Mouse (Mus musculus) hindbrain, embryonic 15.5 days (tissue): ENCODE data around the gene Tnfaip8l3. TPM values are rescaled to one million over a fixed set of nuclear protein-coding genes. Genes with fewer than 3 reads are reported as not detected.

Source experiments
- ATAC-seq: fragments of 200-750 bp; cut with Nextera tagmentation; 2 replicates; pipeline ENCODE4 v1.8.0; 2017; ENCODE audit warnings: low read depth, moderate number of reproducible peaks, moderate TSS enrichment; ENCODE audit not compliant: low FRiP score
- H3K27ac ChIP-seq: fragments of 300-500 bp; sonication (generic); replicated peaks from 2 replicates; pipeline ENCODE4 v1.5.1; 2015; ENCODE audit warnings: mild to moderate bottlenecking, inconsistent platforms
- H3K27me3 ChIP-seq: fragments of 300-500 bp; sonication (generic); 2 replicates; pipeline ENCODE4 v1.6.1; 2015; ENCODE audit warnings: control low read depth, inconsistent platforms
- H3K36me3 ChIP-seq: fragments of 300-500 bp; sonication (generic); 2 replicates; pipeline ENCODE4 v1.6.1; 2015; ENCODE audit warnings: control low read depth, inconsistent platforms
- H3K4me1 ChIP-seq: fragments of 300-500 bp; sonication (generic); replicated peaks from 2 replicates; pipeline ENCODE4 v1.6.1; 2015; ENCODE audit warnings: control low read depth, inconsistent platforms
- H3K4me2 ChIP-seq: fragments of 300-500 bp; sonication (generic); 2 replicates; pipeline ENCODE4 v1.6.1; 2015; ENCODE audit warnings: moderate library complexity, mild to moderate bottlenecking, inconsistent platforms
- H3K4me3 ChIP-seq: fragments of 300-500 bp; sonication (generic); 2 replicates; pipeline ENCODE4 v1.5.1; 2015; ENCODE audit warnings: mild to moderate bottlenecking, inconsistent platforms
- H3K9ac ChIP-seq: fragments of 300-500 bp; sonication (generic); 2 replicates; pipeline ENCODE4 v1.6.1; 2015; ENCODE audit warnings: inconsistent platforms
- H3K9me3 ChIP-seq: fragments of 300-500 bp; sonication (generic); 2 replicates; pipeline ENCODE4 v1.6.1; 2016; ENCODE audit warnings: control low read depth, inconsistent platforms
- WGBS: fragments of 180-500 bp; shearing (Covaris S2); methylation state at CpG from one replicate; pipeline ENCODE4 v1.1.7; 2015; 5-methylcytosine and 5-hydroxymethylcytosine counted together
- polyA plus RNA-seq: library from polyadenylated mRNA; unstranded; fragments of >200 nt; fragmentation: Nextera tagmentation; extraction: Ambion mirVana; gene quantifications from 2 replicates; pipeline ENCODE4 v1.2.1, GENCODE M21; 2015

Gene Tnfaip8l3
- polyA plus RNA-seq, 1 experiment from 2014 or later, result 0.87 TPM

DNA sequence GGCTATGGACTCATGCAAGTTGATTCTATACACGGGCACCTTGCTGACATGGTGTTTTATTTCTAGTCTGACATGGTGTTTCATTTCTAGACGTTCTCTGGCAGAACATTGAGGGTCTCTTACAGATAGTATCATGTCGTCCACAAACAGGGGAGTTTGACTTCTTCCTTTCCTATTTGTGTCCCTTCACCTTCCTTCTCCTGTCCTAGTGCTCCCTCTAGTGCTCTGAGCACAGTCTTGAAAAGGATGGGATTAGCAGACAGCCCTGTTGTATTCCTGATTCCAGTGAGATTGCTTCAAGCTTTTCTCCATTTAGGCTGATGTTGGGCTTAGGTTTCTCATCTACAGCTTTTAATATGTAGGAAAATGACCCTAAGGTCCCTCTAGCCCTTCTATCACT, 81.2 kb downstream of the Tnfaip8l3 start:
- H3K4me1 ChIP-seq, result no peaks in the 10 kb centered on the region
- no peak overlapping the region for H3K4me2 ChIP-seq
- H3K4me3 ChIP-seq, result no peak overlapping the region
- H3K27me3 ChIP-seq, result 0 out of 2 replicates have a peak, but pooled peaks cover 3% of the 10 kb centered on the region
- no peaks in the 10 kb centered on the region for H3K9me3 ChIP-seq
- H3K9ac ChIP-seq, result no peak overlapping the region
- ATAC-seq, result peak; percentile 62; the same call in 1 of the 2 replicates
- no peaks in the 10 kb centered on the region for H3K36me3 ChIP-seq
- no peak overlapping the region for H3K27ac ChIP-seq
- WGBS, result 31% methylated on average over 3 of the region's 3 CpGs

DNA sequence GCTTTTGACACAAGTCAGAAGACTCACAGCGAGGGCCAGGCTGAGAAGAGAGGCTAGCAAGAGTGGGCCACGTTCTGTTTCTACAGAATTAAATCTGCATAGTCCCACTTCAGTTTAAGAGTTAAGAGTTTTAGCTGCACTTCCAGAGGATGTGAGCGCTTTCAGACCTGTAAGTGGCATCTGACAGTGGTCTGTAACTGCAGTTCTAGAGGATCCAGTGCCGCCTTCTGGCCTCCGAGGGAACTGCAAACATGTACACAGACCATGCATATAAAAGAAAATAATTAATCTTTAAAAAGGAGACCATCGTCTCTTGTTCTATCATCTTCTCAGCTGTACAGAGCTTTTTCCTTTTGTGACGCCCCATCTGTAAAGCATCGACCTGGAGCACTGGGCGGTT, 83.3 kb downstream of the Tnfaip8l3 start:
- Histone ChIP-seq H3K27me3 (0 out of 2 replicates have a peak, but pooled peaks cover 3% of the 10 kb centered on the region), H3K9ac (no peak overlapping the region), H3K9me3 (no peaks in the 10 kb centered on the region), H3K27ac (no peak overlapping the region), H3K4me1 (no peaks in the 10 kb centered on the region), H3K4me3 (no peak overlapping the region), H3K36me3 (no peaks in the 10 kb centered on the region), H3K4me2 (no peak overlapping the region)
- WGBS, result 39% methylated on average over 9 of the region's 9 CpGs
- no peak for ATAC-seq

GRCm38 (mm10) chr9:53975122-53975518, 93.1 kb downstream of the Tnfaip8l3 start, which contains the start of gene Elmod1:
Elmod1 (minus strand) TSS chr9:53975301.
- peak within 1 kb of the TSS; percentile 88 for H3K27ac ChIP-seq
- no peaks in the 10 kb centered on the region for H3K27me3 ChIP-seq
- 0% methylated on average over 32 of the region's 36 CpGs for WGBS
- peak; percentile 91 for ATAC-seq
- peak within 1 kb of the TSS; percentile 96 for H3K4me3 ChIP-seq
- peak within 1 kb of the TSS; percentile 76 for H3K9ac ChIP-seq
- H3K9me3 ChIP-seq, result no peaks in the 10 kb centered on the region
- H3K36me3 ChIP-seq, result no peaks in the 10 kb centered on the region
- peak within 1 kb of the TSS; percentile 75 for H3K4me2 ChIP-seq
- peaks cover 8% of the 10 kb centered on the region for H3K4me1 ChIP-seq

DNA sequence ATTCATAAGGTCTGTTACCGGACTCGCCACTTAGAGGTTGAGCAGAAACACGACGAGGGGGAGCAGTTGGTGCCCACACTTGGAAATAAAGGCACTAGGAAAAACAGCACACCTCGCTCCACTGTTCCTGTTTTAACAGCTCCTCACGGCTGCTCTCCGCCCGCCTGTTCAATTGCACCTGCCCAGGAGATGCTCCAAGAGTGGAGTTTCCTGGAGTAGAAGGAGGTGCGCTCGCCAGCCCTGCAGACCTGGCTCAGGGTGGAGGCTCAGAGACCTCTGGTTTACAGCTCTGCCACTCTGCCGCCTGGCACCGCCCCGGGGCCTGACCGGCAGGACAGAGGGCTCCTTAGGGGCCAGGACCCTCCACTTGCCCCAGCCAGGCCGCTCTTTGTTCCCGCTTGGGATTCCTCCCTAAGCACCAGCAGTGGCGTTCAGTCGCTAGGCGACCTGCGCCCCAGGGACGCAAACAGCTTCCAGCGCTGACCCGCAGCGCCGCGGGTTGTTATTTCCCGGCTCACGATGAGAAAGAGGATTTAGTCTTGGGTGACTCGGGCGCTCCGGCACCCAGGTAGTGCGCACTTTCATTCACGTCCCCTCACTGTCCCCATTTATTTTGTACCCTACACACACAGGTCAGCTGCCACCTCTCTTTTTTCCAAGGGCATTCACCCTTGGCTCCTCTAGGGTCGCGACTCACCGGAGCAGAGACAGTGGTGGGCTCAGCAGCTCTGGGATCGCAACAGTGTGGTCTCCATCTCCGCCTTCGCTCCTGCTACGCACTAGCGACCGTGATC, 93.7 kb downstream of the Tnfaip8l3 start:
- no peaks in the 10 kb centered on the region for H3K9me3 ChIP-seq
- WGBS, result under 1% methylated on average over 42 of the region's 42 CpGs
- no peaks in the 10 kb centered on the region for H3K27me3 ChIP-seq
- H3K4me1 ChIP-seq, result peaks cover 8% of the 10 kb centered on the region
- H3K4me3 ChIP-seq, result peak overlapping the region; percentile 96
- H3K27ac ChIP-seq, result peak overlapping the region; percentile 88
- peak overlapping the region; percentile 75 for H3K4me2 ChIP-seq
- ATAC-seq, result peak; percentile 70
- peak overlapping the region; percentile 76 for H3K9ac ChIP-seq
- H3K36me3 ChIP-seq, result no peaks in the 10 kb centered on the region

DNA sequence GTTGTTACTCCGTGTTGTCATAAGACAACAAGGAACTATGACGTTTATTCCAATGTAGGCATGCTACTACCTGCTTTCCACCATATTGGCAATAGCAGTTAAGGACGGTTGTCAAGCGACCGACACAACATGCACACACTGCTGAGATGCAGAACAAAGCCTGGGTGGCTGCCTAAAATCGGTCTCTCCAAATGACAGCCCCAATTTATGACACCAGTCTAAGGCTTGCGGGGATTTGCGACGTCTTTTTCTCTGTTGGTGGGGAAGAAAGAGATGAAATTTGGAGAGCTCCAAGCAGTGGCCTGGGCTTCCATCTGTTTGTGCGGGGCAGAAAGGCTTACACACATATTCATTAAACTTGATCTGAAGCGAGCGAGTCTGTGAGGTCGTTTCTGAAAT, 94.3 kb downstream of the Tnfaip8l3 start:
- no peaks in the 10 kb centered on the region for H3K9me3 ChIP-seq
- 8% methylated on average over 13 of the region's 13 CpGs for WGBS
- peak overlapping the region; percentile 88 for H3K27ac ChIP-seq
- no peaks in the 10 kb centered on the region for H3K36me3 ChIP-seq
- peak overlapping the region; percentile 75 for H3K4me2 ChIP-seq
- no peaks in the 10 kb centered on the region for H3K27me3 ChIP-seq
- peak overlapping the region; percentile 96 for H3K4me3 ChIP-seq
- peaks cover 8% of the 10 kb centered on the region for H3K4me1 ChIP-seq
- ATAC-seq, result peak; percentile 20; the same call in 1 of the 2 replicates
- H3K9ac ChIP-seq, result peak overlapping the region; percentile 76

Other genes starting within 250 kb of the Tnfaip8l3 start
- 0.14 and 0.20 TPM in 2 replicates for gene Sln, start 218.2 kb downstream of the Tnfaip8l3 start, polyA plus RNA-seq
- gene Elmod1, start 93.1 kb downstream of the Tnfaip8l3 start, polyA plus RNA-seq, result 17.4 and 22.0 TPM in 2 replicates
- 0.06 and 0.16 TPM in 2 replicates for gene Cyp19a1, start 199.7 kb upstream of the Tnfaip8l3 start, polyA plus RNA-seq
- 0.23 and 0.30 TPM in 2 replicates for gene Gldn, start 218.1 kb upstream of the Tnfaip8l3 start, polyA plus RNA-seq